Mouse (Mus musculus): ENCODE results near the gene Taf6l. TPM values are rescaled to one million over a fixed set of nuclear protein-coding genes. Genes with fewer than 3 reads are reported as not detected.
A peak's percentile ranks its signal among the peaks of the same experiment; 100 is the strongest.
"Not testable (repeated sequence)": the region's sequence is repeated elsewhere in the genome, so short reads cannot be mapped to it uniquely, and the experiment has no call there.

The Taf6l gene
- total RNA-seq, 2 experiments from 2014 or later = 12.8 to 13.8 TPM

DNA sequence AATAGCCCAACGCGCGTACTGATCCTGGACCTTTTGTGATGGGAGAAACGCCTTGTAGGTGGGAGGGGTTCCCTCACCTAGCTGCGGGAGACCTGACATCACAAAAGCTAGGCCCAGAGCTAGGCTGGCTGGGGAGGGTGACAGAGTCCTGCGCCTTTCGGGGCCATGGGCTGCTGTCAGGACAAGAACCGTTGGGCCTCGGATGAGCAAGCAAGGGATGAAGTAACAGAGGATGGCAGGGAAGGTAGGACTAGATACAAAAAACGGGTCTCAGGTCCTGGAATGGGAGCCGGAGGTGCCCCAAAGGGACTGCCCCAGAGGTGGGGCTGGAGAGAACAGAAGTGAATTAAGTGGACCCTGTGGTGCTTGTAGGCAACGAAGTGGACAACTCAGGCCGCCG lies 45.6 kb downstream of the Taf6l start, which contains the start of gene 1700092M07Rik:
TSS of gene 1700092M07Rik (plus strand) at position 116 of the 400 bp plus-strand sequence.
- no peak for DNase-seq (ENCODE audit: low spot score in 2 of 2)

- DNase-seq (ENCODE audit: low spot score in 2 of 2) = no peak
Measured at GRCm38 (mm10) chr19:8739646-8740045, 46.6 kb downstream of the Taf6l start.

DNA sequence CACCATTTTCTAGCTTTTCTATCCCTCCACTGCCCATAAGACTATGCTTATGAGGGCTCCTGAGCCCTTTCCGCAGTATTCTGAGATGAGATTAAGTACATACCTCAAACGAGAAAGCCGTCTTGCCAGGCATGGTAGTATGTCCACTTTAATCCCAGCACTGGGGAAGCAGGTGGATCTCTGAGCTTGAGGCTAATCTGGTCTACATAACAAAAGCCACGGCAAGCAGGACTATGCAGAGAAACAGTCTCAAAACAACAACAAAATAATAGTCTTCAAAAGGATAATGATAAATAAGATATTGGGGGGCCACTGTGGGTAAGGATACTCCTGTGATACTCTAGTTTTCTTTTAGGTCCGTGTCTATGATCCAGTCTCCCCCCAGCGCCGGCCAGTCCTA lies 47.3 kb downstream of the Taf6l start:
- no peak for DNase-seq (ENCODE audit: low spot score in 2 of 2)

DNA sequence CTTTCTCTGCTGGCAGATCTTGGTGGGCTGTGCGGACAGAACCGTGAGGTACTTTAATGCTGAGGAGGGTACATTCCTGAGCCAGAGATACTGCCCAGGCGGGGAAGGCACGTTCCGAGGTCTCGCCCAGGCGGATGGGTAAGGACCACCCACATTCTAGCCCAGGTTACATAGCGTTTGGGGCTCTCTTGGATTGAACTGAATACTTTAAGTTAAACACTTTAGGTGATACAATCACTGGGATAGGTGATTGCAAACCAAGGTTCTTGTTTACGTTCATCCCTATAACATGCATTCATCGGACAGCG lies 50.1 kb downstream of the Taf6l start:
- DNase-seq (ENCODE audit: low spot score in 2 of 2) = no peak

DNA sequence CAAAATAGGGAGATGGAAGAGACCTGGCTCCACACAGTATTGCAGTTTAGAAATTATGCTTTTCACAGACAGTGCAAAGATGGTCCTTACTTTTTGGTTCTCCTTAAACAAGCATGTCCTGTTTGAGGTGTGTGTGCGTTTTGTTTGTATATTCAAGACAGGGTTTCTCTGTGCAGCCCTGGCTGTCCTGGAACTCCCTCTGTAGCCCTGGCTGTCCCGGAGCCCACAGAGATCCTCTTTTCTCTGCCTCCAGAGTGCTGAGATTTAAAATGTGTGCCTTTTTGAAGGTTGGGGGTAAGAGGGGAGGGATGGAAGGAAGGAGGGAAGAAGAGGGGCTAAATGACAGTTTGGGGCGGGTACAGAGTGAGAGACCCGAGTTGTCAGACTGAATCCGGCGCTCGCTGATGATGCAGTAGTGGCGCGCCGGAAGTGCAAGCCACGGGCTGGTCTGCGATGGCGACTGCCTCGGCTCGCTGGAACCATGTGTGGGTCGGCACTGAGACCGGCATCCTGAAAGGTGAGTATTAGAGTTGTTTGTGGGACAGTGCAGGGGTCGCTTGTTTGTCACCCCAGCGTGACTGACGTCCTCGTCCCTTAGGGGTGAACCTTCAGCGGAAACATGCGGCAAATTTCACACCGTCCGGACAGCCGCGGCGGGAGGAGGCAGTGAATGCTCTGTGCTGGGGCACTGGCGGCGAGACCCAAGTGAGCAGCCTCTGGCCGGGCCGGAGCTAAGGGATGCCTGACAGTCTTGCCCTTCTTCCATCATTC lies 50.6 kb downstream of the Taf6l start, which contains the start of gene Wdr74:
TSS of gene Wdr74 (plus strand) at position 439 of the 771 bp plus-strand sequence.
- peak; percentile 86 to 96 for DNase-seq (ENCODE audit: low spot score in 2 of 2)

- DNase-seq (ENCODE audit: low spot score in 2 of 2) = no peak
Measured at GRCm38 (mm10) chr19:8734334-8734733, 51.9 kb downstream of the Taf6l start.

DNA sequence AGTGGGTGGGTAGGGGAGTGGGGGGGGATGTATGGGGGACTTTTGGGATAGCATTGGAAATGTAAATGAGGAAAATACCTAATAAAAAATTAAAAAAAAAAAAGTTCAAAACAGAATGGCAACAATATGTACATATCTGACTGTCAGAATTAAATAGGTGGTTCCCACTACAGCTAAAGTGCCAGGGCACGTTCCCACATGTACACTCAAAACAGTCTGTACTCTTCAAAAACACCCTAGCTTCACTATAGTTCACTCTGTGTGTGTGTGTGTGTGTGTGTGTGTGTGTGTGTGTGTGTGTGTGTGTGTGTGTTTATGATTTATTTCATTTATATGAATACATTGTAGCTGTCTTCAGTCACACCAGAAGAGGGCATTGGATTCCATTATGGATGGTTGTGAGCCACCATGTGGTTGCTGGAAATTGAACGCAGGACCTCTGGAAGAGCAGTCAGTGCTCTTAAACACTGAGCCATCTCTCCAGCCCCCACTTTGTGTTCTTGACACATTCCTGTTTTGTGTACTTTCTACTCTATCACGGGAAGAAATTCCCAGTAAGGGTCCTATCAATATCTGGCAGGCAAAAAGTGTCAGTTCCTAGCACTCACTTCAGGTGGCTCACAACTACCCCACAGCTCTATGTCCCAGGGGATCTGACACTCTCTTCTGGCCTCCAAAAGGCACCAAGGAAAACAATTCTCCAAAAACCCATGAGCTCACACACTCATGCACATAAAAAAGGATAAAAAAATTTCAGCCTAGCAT lies 57.7 kb downstream of the Taf6l start:
- not testable (repeated sequence) for DNase-seq (ENCODE audit: low spot score in 2 of 2)

GRCm38 (mm10) chr19:8727495-8728114 lies 58.6 kb downstream of the Taf6l start:
- no peak for DNase-seq (ENCODE audit: low spot score in 2 of 2)

DNA sequence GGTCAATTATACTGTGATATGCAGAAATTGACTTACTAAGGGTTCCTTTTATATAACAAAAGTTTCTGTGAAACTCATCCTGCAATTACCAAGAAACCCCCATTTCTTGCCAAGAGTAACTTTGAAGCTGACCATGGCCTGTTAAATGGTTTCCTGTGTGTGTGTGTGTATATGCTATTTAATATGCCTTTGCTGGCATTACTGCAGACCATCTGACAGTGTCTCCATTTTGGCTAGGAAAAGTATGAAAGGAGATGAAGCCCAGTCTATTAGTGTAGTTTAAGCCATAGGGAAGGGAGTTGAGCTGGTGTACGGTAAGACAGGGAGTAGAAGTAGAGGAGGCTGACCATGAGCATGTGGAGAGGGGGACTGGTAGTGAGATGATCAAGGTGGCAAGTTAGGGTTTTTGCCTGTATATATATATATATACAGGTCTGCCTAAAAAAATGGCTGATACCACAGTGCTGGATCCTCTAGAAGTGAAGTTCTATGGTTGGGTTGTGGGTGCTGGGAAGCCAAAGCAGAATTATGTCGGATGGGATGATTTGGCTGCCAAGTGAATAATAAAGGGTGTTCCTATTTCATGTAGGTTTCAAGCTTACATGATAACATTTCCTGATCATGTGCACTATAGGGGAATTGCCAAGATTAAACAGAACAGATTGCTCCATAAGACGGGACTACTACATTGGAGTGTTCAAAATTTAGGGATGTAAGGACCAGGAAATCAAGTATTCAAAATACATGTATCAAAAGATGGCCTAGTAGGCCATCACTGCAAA lies 59.4 kb downstream of the Taf6l start:
- no peak for DNase-seq (ENCODE audit: low spot score in 2 of 2)

GRCm38 (mm10) chr19:8725081-8725613 lies 61.1 kb downstream of the Taf6l start:
- DNase-seq (ENCODE audit: low spot score in 2 of 2) = no peak

Small RNA genes within 50 kb of the gene (microRNA-seq; reads per million reads assigned to microRNA genes)
- gene Mir6992 = 0 reads per million in 2 experiments

Other genes starting within 250 kb of the Taf6l start
- gene Slc22a8, start 195.2 kb downstream of the Taf6l start, total RNA-seq (2021) = 1 to 10 TPM; 6.3 to 6.9 TPM
- gene Slc22a6, start 168.4 kb downstream of the Taf6l start, total RNA-seq (2021) = 1 to 10 TPM; 1.6 to 2.1 TPM
- gene Chrm1, start 122.6 kb downstream of the Taf6l start, total RNA-seq (2021) = 100 to 1,000 TPM; 178 to 184 TPM
- 100 to 1,000 TPM; 145 to 153 TPM for gene Slc3a2, start 63.0 kb downstream of the Taf6l start, total RNA-seq (2021)
- 10 to 100 TPM; 53.0 to 55.2 TPM for gene Wdr74, start 50.6 kb downstream of the Taf6l start, total RNA-seq (2021)
- 1 to 10 TPM; 1.9 to 2.1 TPM for gene 1700092M07Rik, start 45.7 kb downstream of the Taf6l start, total RNA-seq (2021)
- gene Stx5a, start 45.0 kb downstream of the Taf6l start, total RNA-seq (2021) = 10 to 100 TPM; 59.5 to 63.6 TPM
- 10 to 100 TPM; 94.5 to 95.3 TPM for gene Nxf1, start 29.3 kb downstream of the Taf6l start, total RNA-seq (2021)
- gene Tmem223, start 15.4 kb downstream of the Taf6l start, total RNA-seq (2021) = 10 to 100 TPM; 69.1 to 74.4 TPM
- gene Tmem179b, start 11.9 kb downstream of the Taf6l start, total RNA-seq (2021) = 1 to 10 TPM; 8.6 to 9.6 TPM
- gene Polr2g, start 12.2 kb upstream of the Taf6l start, total RNA-seq (2021) = 100 to 1,000 TPM; 106 to 111 TPM
- gene Zbtb3, start 16.1 kb upstream of the Taf6l start, total RNA-seq (2021) = 1 to 10 TPM; 6.7 to 7.0 TPM
- 10 to 100 TPM; 39.9 to 41.1 TPM for gene Ttc9c, start 32.9 kb upstream of the Taf6l start, total RNA-seq (2021)
- 100 to 1,000 TPM; 120 to 125 TPM for gene Hnrnpul2, start 33.6 kb upstream of the Taf6l start, total RNA-seq (2021)
- not detected for gene AC129217.1, start 43.4 kb upstream of the Taf6l start, total RNA-seq (2021)
- 10 to 100 TPM; 94.8 to 97.6 TPM for gene Bscl2, start 51.0 kb upstream of the Taf6l start, total RNA-seq (2021)
- gene Gng3, start 52.8 kb upstream of the Taf6l start, total RNA-seq (2021) = 100 to 1,000 TPM; 153 TPM
- under 1 TPM; 0.42 to 0.68 TPM for gene Lrrn4cl, start 64.4 kb upstream of the Taf6l start, total RNA-seq (2021)
- gene Ubxn1, start 85.1 kb upstream of the Taf6l start, total RNA-seq (2021) = 100 to 1,000 TPM; 103 to 109 TPM
- gene Uqcc3, start 94.5 kb upstream of the Taf6l start, total RNA-seq (2021) = 10 to 100 TPM; 30.2 to 30.4 TPM
- gene Lbhd1, start 97.3 kb upstream of the Taf6l start, total RNA-seq (2021) = 1 to 10 TPM; 4.6 to 7.6 TPM
- not detected for gene Gm49403, start 97.5 kb upstream of the Taf6l start, total RNA-seq (2021)
- gene 1810009A15Rik, start 102.4 kb upstream of the Taf6l start, total RNA-seq (2021) = 10 to 100 TPM; 24.2 to 30.3 TPM
- 1 to 10 TPM; 2.4 to 5.1 TPM for gene Gm49416, start 102.5 kb upstream of the Taf6l start, total RNA-seq (2021)
- gene Ints5, start 106.6 kb upstream of the Taf6l start, total RNA-seq (2021) = 10 to 100 TPM; 25.6 to 26.3 TPM
- 100 to 1,000 TPM; 104 to 112 TPM for gene Ganab, start 111.7 kb upstream of the Taf6l start, total RNA-seq (2021)
- 100 to 1,000 TPM; 166 to 169 TPM for gene B3gat3, start 134.0 kb upstream of the Taf6l start, total RNA-seq (2021)
- 1 to 10 TPM; 4.7 to 6.6 TPM for gene Rom1, start 142.9 kb upstream of the Taf6l start, total RNA-seq (2021)
- 10 to 100 TPM in 1 of 2 experiments, 1 to 10 TPM in 1; 9.8 to 10.4 TPM for gene Eml3, start 143.1 kb upstream of the Taf6l start, total RNA-seq (2021)
- 10 to 100 TPM; 51.6 to 53.4 TPM for gene Mta2, start 155.5 kb upstream of the Taf6l start, total RNA-seq (2021)
- 10 to 100 TPM; 21.9 to 22.5 TPM for gene Tut1, start 167.4 kb upstream of the Taf6l start, total RNA-seq (2021)
- gene Eef1g, start 180.6 kb upstream of the Taf6l start, total RNA-seq (2021) = 100 to 1,000 TPM; 257 to 269 TPM
- 10 to 100 TPM; 18.1 to 19.9 TPM for gene Ahnak, start 202.9 kb upstream of the Taf6l start, total RNA-seq (2021)

Data from layer of hippocampus, adult 18-20 months (tissue).